Comparison of ENCODE assay signal across 11 mouse cellular contexts in the genomic region with DNA sequence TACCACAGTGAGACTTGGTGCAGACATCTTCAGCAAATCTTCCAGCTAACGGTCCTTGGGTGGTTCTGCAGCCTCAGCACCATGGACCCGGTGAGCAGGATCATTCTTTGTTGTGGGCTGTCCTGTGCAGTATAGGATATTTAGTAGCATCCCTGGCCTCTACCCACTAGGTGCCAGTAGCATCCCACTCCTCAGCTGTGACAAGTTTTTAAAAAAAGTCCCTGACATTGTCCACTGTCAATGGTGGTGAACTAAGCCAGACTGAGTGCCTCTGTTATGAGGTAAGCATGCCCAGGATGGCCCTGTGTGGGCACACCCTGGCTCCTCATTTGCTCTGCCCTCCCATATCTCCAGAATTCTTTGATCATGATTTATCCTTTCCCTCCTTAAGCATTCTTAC. TPM values are rescaled to one million over a fixed set of nuclear protein-coding genes. Genes with fewer than 3 reads are reported as not detected.
DNase-seq lines count a peak whose midpoint lies in the region; ATAC-seq and TF ChIP-seq lines count a peak whose summit lies in the region.
"Had no signal": no experiment of that assay in that cellular context is flagged by ENCODE, and none has a peak within 500 bp of the region (broad histone marks: within the 10 kb centered on the region; RNA-seq: fewer than 3 reads in every experiment).

No protein-coding gene starts in this region.

- TF ChIP-seq CTCF in left cerebral cortex, adult 2 months (IDR thresholded peaks at IDR 0.05) = peak; percentile 13
- no peak for TF ChIP-seq CTCF in kidney, adult 2 months (conservative IDR thresholded peaks at IDR 0.05; ENCODE audit: insufficient read depth, insufficient read length, low read depth, low read length)

- peaks cover 54% of the 10 kb centered on the region for H3K4me1 ChIP-seq in embryonic facial prominence, embryonic 10.5 days
- H3K4me1 ChIP-seq in neural tube, embryonic 14.5 days (ENCODE audit: control insufficient read depth, insufficient read depth, low read length) = peaks cover 6% of the 10 kb centered on the region; the same call in 1 of the 2 replicates
- H3K4me1 ChIP-seq in kidney, adult 2 months (ENCODE audit: control insufficient read depth, insufficient read depth, low read length) = no peaks in the 10 kb centered on the region

- 86% methylated on average over 2 of the region's 2 CpGs for WGBS in embryonic facial prominence, embryonic 10.5 days
- 75% methylated on average over 2 of the region's 2 CpGs for WGBS in neural tube, embryonic 14.5 days
- 80% methylated on average over 2 of the region's 2 CpGs for WGBS in kidney, adult 2 months

- peak; percentile 42 to 51 for DNase-seq in cerebellum, postnatal 10 days
- no peak for DNase-seq in cerebellum, adult 9-10 months
- DNase-seq in left cerebral cortex, adult 2 months (ENCODE audit: extremely low spot score in 1 of 2, low spot score in 2 of 2) = no peak
- DNase-seq in left cerebral cortex, adult 9 months (ENCODE audit: low spot score in 2 of 2) = no peak
- DNase-seq in embryonic facial prominence, embryonic 10.5 days (ENCODE audit: low spot score) = no peak
- DNase-seq in kidney, adult 2 months = no peak
- no peak for DNase-seq in adrenal gland, postnatal 14 days
- DNase-seq: cerebellum, postnatal 36 days; right cerebral cortex, postnatal 4 days had no signal

- intact Hi-C loops in left cerebral cortex, adult 2 months (cut with DNase I) = loop anchor here (5.0 to 10.0 kb wide), 2 partner anchors 89 to 166 kb away; partner anchors contain the start of genes Rab33b and Setd7

- no peak overlapping the region for H3K4me3 ChIP-seq in left cerebral cortex, adult 2 months
- no peak overlapping the region for H3K4me3 ChIP-seq in embryonic facial prominence, embryonic 10.5 days
- H3K4me3 ChIP-seq in neural tube, embryonic 14.5 days (ENCODE audit: low read depth, low read length) = no peak overlapping the region
- H3K4me3 ChIP-seq in kidney, adult 2 months (ENCODE audit: insufficient read depth, low read depth, low read length) = no peak overlapping the region
- H3K4me3 ChIP-seq: myocyte had no signal

- no peaks in the 10 kb centered on the region for H3K36me3 ChIP-seq in embryonic facial prominence, embryonic 10.5 days (replicated peaks)
- H3K36me3 ChIP-seq in neural tube, embryonic 14.5 days (ENCODE audit: control insufficient read depth, insufficient read depth, low read length) = no peaks in the 10 kb centered on the region
- no peaks in the 10 kb centered on the region for H3K36me3 ChIP-seq in kidney, adult 2 months (ENCODE audit: control insufficient read depth, insufficient read depth, low read length)

- ATAC-seq in neural tube, embryonic 14.5 days (ENCODE audit: low read depth) = peak; percentile 65

- no peak overlapping the region for H3K4me2 ChIP-seq in neural tube, embryonic 14.5 days (ENCODE audit: low read depth, low read length)

- H3K27me3 ChIP-seq in embryonic facial prominence, embryonic 10.5 days (replicated peaks; ENCODE audit: low read depth, poor library complexity, severe bottlenecking) = no peaks in the 10 kb centered on the region
- H3K27me3 ChIP-seq in neural tube, embryonic 14.5 days (ENCODE audit: control insufficient read depth, insufficient read depth, low read length) = no peaks in the 10 kb centered on the region
- no peaks in the 10 kb centered on the region for H3K27me3 ChIP-seq in kidney, adult 2 months (replicated peaks; ENCODE audit: control insufficient read depth, insufficient read depth, low read length)

- TF ChIP-seq POLR2A in kidney, adult 2 months (IDR thresholded peaks at IDR 0.05; ENCODE audit: low read depth, low read length) = no peak

- H3K27ac ChIP-seq in left cerebral cortex, adult 2 months = no peak overlapping the region
- H3K27ac ChIP-seq in embryonic facial prominence, embryonic 10.5 days (replicated peaks) = 0 out of 2 replicates have a peak overlapping the region, but pooled peaks have one; percentile 85
- no peak overlapping the region for H3K27ac ChIP-seq in neural tube, embryonic 14.5 days (ENCODE audit: low read depth, low read length)
- H3K27ac ChIP-seq in kidney, adult 2 months (ENCODE audit: insufficient read depth, low read depth, low read length) = no peak overlapping the region

- H3K9me3 ChIP-seq in embryonic facial prominence, embryonic 10.5 days = no peaks in the 10 kb centered on the region
- no peaks in the 10 kb centered on the region for H3K9me3 ChIP-seq in neural tube, embryonic 14.5 days (ENCODE audit: control insufficient read depth, low read length)

- H3K9ac ChIP-seq in neural tube, embryonic 14.5 days (replicated peaks; ENCODE audit: low read depth, low read length) = no peak overlapping the region

RNA-seq across cellular contexts. Expression of gene Mgst2, which starts 9.0 kb away (rescaled TPM):
- total RNA-seq in left cerebral cortex, adult 2 months (2021) = not detected
- 0.61 and 0.74 TPM in 2 replicates for polyA plus RNA-seq in embryonic facial prominence, embryonic 10.5 days (2016; fragmentation: Nextera tagmentation; extraction: Ambion mirVana)
- polyA plus RNA-seq in neural tube, embryonic 14.5 days (2014; fragmentation: Nextera tagmentation; extraction: Ambion mirVana) = 0.27 and 0.48 TPM in 2 replicates
- 0.11 and 0.55 TPM in 2 replicates for polyA plus RNA-seq in kidney, adult 2 months (2012; rRNA removed)
- 65.8 and 71.2 TPM in 2 replicates for total RNA-seq in adrenal gland, postnatal 14 days (2021)

Comparison
In these comparisons a context has a peak if more than half of its experiments do, and no peak if none do; other contexts are left out.
1. DNase-seq: peak in cerebellum, postnatal 10 days (2 of 2); none in cerebellum, adult 9-10 months (single experiment), left cerebral cortex, adult 2 months (0 of 2), left cerebral cortex, adult 9 months (0 of 2), embryonic facial prominence, embryonic 10.5 days (single experiment), kidney, adult 2 months (single experiment) and adrenal gland, postnatal 14 days (single experiment).